Mouse (Mus musculus) ovary, postnatal 14 days (tissue): ENCODE data around the gene Ccl7.

ENCODE experiments used
- DNase-seq: peaks from one replicate; pipeline ENCODE4 v3.0.0; 2022; ENCODE audit warnings: low spot score

The Ccl7 gene

GRCm38 (mm10) chr11:82035356-82035755 is 10.2 kb upstream of the Ccl7 start, which contains the start of gene Ccl2:
Gene Ccl2 (plus strand): TSS chr11:82035571.
- peak; percentile 31 for DNase-seq

DNA sequence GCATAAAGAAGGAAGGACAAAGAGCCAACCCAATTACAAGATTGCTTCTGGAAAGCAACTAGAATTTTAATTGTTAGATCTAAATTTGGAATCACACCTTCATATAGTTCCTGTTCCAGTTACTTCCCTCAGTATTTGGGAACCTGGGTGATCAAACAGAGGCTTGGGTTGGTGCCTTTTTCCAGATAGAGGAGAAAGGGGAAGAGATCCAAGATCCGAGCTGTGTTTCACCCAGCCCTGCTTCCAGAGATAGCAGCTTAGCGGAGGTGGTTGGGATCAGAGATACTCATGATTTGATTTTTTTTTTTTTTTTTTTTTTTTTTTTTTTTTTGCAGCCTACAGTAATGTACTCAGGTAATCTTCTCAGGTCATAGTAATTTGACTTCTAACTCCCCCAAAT is 9.7 kb upstream of the Ccl7 start:
- no peak for DNase-seq

DNA sequence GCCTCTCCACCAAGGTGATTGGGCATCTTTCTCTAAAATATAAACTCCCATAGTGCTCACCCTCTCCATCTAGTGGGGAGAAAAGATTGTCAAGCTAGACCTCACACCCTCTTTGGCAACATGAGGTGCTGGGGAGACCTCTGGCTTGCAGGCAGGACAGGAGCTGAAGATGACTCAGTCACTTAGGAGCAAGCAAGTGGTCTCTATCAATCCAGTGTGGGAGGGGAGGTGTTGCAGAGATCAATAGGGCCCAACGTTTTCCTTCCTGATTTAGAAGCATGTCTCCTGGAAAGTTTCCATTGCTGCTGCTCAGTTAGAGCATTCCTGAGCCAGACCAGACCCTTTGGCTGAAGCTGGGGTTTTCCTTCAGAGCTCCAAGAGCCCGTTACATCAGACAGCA is 7.0 kb upstream of the Ccl7 start, which contains the start of gene Gm17268:
Gene Gm17268 (minus strand): TSS at position 28 of the 400 bp plus-strand sequence.
- DNase-seq = no peak

DNA sequence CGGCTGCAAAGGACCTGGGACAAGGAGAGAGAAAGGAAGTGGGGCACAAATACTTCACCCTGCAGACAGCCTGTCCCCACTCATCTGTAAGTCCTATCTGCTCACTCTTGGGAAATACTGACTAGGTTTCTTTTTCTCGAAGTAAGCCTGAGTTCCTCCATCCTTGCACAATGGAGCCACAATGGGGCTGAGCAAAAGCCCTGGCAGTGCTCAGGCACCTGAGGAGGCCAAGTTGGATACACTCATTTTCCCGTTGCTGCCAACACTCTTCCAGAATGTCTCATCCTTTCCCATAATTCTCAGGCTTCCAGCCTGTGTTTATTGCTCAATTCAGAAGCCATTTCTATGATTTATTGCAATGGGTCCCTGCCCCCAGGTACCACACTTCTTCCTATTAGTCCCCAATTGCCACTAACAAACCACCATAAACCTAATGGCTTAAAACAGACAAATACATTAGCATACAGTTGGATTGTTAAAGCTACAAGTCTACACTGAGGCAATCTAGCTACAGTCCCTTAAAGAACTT is 6.3 kb upstream of the Ccl7 start:
- DNase-seq = no peak

DNA sequence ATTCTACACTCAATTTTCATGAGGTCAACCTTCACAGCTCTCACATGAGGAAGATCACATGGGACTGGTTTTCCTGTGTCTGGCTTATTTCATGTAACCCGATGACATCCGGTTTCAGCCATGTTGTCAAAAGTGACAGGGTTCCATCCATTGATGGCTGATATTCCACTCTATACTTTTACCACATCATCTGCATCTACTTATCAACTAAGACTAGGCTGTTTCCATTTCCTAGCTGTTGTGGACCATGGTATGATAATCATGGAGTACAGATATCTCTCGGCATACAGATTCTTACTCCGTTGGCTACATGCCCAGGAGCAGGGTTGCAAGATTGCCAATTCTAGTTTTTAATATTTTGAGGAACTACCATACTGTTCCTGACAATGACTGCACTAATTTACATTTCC is 3.8 kb upstream of the Ccl7 start:
- DNase-seq = no peak

GRCm38 (mm10) chr11:82047746-82048415 is 2.4 kb downstream of the Ccl7 start:
- peak; percentile 20 for DNase-seq

DNA sequence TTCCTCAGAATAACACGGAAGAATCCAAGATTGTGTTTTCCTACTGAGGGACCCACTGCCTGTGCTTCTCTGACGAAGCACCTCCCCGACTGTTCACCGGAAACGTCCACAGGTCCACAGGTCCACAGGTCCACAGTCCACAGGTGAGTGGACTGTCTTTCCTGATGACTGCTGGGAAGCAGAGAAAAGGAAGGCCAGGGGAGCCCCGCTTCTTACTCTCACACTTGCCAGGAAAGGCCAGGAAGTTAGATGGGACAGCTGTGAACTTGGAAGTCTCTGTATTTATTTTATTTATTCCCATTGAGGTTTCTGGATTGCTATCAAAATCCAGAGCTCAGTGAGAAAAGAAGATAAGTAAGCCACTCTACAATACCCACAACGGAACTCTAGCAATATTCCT is 8.3 kb downstream of the Ccl7 start:
- DNase-seq = no peak

DNA sequence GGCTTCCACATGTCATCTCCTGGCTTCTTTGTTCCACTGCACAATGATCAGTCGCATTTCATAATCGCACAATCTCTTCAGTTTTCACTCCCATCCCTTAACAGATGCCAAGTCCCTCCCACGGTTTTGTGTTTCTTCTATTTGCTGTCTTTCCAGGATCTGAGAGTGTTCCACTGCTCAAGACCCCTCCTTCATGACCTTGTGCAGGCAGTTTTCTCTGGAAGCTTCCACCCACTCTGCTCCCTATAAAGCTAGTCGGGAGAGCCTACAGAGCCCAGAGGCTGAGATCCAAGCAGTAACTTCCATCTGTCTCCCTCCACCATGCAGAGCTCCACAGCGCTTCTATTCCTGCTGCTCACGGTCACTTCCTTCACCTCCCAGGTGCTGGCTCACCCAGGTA is 12.1 kb downstream of the Ccl7 start, which contains the start of gene Ccl11:
Gene Ccl11 (plus strand): TSS at position 178 of the 400 bp plus-strand sequence.
- no peak for DNase-seq

GRCm38 (mm10) chr11:82062226-82062625 is 16.7 kb downstream of the Ccl7 start:
- DNase-seq = no peak

DNA sequence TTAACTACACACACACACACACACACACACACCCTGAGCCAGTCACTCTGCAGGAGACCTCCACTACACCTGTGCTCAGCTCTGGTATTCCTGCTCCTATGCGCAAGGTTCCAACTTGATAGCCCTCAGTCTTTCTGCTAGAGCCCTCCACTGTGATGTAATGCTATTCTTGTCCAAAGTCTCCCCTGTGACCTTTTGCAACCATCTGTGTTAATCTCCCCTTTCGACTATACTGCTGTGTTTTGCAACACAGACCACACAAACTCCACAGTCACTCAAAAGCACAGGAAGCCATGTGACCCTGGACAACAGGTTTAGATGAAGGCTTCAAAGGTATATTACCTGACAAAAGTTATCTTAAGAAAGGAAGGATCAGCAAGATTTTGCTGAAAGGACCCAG is 17.9 kb downstream of the Ccl7 start:
- no peak for DNase-seq

DNA sequence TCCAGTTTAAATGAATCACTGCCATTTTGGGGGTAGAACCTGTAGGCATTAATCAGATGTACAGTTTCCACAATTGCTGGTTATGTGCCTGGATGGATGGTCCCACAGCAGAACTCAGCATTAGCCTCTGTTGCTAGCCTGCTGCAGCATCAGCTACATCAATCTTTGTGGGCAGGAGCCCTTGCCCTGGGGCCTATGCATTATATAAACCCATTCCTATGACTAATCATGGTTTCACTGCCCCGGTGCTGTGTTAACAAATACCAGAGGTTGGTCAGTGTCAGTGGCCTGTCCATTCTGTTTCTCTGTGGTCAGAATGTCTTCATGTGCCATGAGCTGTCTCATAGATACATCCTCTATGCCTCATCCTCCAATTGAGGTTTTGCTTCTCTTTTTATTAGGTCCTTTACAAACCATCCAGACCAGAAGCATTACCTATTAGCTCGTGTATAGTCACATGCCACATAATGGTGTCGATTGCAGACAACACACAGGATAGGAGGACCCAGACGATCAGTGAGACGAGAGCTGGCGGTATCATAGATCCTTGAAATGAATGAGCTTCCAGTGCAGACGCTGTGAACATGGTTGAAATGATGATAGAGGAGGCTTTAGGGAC is 21.6 kb downstream of the Ccl7 start:
- DNase-seq = no peak

DNA sequence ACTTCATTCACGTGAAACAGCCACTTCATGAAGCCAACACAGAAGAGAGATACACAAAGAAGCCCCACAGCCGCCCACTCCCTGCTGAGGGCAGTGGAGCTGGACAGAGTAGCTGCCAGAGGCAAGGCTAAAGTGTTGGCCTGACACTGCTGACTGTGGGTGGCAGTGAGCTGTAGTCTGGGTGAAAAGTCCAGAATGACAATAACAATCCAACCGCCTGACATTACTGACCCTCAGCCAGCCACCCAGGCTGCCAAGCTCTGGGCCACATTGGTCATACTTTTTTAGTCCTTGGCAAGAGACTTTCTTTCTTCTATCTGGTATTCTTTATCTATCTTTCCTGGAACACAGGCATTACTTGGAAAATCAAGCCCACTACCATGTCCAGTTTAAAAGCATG is 25.6 kb downstream of the Ccl7 start:
- DNase-seq = no peak

DNA sequence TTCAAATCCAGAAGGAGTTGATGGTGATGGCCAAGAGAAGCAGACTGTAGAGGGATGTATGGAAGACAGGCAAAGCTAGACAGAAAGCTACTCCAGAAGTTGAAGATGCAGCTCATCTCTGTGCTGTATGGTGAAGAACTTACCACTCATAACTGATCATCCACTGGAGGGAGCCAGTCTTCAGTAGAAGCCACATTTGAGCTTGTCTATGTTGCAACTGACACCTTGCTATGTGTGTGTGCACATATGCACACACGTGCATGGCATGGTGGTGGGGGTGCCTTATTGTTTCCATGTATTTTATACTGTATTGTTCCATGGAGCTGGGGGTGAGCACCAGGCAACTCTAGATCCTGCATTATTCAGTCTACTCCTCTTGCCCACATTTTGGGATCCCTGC is 26.9 kb downstream of the Ccl7 start:
- DNase-seq = no peak

DNA sequence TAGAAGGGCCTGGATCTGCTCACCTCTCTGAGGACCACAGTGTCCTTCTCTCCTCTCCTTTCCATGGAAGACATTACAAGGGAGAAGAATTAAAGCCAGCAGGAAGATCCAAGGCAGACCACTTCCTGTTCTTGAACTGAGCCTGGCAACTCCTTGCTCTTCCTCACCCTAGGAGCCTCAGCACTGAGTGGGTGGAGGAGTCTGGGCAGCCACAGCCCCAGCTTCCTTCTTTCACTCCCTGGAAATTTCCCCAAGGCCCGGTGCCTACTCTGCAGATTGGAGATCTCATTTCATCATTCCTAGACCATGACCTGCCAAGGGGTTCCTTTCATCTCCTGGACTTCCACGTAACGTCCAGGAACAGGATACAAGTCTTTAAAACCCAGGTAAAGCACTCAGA is 27.5 kb downstream of the Ccl7 start:
- DNase-seq = no peak

- no peak for DNase-seq
Measured at GRCm38 (mm10) chr11:82073686-82074085, 28.2 kb downstream of the Ccl7 start.

GRCm38 (mm10) chr11:82077031-82077430 is 31.5 kb downstream of the Ccl7 start:
- no peak for DNase-seq

DNA sequence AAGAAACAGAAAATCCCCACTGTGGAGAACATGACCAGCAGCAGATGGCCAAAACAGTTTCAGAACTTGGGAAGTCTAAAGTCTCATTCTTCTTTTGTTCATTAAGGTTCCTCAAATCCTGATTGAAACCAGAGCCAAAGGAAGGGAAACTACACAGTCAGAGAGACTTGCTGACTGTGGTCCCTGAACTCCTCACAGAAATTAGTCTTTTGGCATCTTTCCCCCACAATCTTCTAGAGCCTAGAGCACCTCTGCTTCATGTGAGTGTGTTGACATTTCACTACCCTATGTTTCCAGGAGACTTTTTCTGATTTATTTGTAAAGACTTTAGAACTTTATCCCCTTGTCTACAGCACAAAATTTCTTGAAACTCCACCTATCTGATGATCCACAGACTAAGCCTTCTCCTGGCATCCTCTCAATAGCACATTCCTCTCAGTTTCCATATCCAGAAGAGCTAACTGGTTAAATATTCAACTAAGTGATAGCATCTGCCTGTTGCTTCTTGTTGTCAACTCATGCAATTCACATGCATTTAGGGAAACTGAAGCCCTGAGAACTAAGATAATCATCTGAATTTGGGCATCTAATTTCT is 32.7 kb downstream of the Ccl7 start:
- DNase-seq = no peak

GRCm38 (mm10) chr11:82080865-82081264 is 35.4 kb downstream of the Ccl7 start:
- no peak for DNase-seq

DNA sequence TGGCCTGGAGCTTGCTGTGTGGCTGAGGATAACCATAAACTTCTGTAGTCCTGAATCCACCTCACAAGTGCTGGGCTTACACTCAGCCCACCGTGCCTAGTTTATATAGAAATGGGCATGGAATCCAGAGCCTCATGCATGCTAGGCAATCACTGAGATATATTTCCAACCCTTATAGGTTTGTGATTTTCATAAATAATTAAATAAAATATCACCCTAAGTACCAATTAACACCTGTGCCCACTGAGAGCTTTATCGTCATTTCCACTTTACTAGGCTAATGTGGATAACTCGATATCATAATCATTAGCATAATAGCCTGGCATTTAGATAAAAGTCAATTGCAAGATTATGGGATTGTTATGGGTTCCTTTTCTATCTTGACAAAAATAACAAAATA is 38.8 kb downstream of the Ccl7 start:
- no peak for DNase-seq
